Mouse (Mus musculus) heart, adult 18-20 months (tissue): ENCODE measurements around the gene Xrra1. TPM values are rescaled to one million over a fixed set of nuclear protein-coding genes. Genes with fewer than 3 reads are reported as not detected.
A peak's percentile ranks its signal among the peaks of the same experiment; 100 is the strongest.
"Not testable (repeated sequence)": the region's sequence is repeated elsewhere in the genome, so short reads cannot be mapped to it uniquely, and the experiment has no call there.

Experiments used
- DNase-seq, 2 experiments: peaks; one replicate each; pipeline ENCODE4 v3.0.0; 2021 to 2022; ENCODE audit warnings: mixed read lengths in 1 of 2
- total RNA-seq, 2 experiments: library from RNA; stranded (reverse); gene quantifications; 2 replicates each; pipeline ENCODE4 v1.2.3; 2021

Gene Xrra1
- total RNA-seq, 2 experiments from 2014 or later = 0.23 TPM; not detected in 1

DNA sequence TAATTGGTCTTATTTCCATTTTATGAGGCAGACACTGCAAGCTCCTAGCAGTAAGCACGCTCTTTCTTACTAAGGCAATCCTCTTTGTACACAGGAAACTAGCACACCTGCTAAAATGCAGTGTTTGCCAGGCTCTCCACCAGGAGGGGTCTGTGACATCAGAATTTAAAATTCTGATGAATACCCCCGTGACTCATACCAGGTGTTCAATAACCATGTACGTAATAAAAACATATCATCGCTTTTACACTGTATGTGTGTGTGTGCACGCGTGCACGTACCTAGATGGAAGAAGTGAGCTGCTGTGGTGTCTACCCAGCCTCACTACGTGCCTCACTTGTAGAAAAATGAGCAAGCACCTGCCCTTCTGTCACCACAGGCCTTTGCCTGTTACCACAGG is 95.3 kb downstream of the Xrra1 start:
- no peak for DNase-seq

DNA sequence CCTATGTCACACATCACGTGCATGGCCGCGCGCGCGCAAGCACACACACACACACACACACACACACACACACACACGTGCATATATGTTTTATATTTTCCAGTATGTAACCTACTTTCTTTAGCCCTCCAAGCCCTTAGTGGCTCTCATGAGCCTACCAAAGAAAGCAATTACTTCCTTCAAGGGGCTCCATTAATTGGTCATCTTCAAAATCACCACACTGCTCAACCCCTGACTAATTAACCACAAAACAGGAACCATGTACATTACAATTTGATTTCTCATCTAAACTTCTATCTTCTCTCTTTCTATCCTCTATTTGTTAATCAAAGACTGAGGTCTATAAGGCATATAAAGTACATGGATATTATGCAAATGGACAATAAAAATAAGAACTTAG is 97.2 kb downstream of the Xrra1 start:
- no peak for DNase-seq

DNA sequence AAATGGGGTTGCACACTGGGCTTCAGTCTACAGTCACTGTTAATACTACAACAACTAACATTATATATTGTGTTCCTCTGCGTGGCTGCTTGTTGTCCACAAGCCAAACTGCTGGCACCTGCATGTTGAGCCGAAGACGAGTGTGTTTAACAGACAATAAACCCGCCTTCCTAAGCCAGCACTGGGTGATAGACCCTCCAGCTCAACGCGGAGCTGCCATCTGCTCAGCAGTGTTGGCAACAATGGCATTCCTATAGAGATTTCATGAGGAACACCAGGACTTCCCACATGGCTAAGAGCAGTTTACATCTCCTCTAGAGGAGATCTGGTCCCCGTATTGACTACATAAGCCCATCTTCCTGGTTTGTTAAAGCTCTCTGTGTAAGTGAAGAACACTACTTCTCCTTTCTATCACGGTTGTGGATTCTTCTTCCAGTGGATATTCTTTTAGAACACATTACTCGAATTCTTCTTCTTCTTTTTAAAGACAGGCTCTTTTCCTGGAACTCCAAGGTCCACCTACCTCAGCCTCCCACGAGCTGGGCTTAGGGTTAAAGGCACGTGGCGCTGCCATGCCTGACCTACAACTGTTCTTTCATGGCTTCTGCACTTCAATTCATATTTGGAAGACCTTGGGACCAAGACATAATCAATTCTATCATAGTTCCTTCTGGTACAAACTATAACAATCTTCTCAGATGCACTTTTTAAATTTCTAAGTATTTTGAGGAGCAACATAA is 98.5 kb downstream of the Xrra1 start:
- no peak for DNase-seq

DNA sequence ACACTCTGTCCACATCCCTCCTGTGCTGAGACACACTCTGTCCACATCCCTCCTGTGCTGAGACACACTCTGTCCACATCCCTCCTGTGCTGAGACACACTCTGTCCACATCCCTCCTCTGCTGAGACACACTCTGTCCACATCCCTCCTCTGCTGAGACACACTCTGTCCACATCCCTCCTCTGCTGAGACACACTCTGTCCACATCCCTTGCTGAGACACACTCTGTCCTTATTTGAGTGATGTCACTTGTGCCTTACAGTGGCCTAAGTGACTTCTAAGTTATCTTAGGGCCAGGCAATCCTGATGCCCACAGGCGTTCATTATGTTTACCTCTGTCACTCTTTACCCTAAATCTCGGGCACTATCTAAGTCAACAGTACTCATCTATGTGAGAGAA is 101.7 kb downstream of the Xrra1 start:
- not testable (repeated sequence) for DNase-seq

DNA sequence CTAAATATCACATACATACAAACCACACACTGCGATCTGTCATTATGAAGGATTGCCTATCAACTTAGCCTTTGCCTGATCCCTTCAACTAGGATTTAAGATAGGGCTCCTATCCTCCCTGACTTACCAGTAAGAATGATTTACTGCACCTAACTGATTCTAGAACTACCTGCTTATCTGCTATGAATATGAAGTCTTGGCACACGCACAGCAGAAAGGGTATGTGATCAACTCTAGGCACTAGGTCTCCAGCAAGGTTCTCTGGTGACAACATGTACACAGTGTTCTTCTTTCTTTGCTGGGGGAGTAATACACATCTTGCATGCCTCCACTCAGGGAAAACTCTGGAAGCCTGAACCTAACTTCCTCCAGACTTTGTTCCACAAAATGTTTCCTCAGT is 102.6 kb downstream of the Xrra1 start:
- no peak for DNase-seq

DNA sequence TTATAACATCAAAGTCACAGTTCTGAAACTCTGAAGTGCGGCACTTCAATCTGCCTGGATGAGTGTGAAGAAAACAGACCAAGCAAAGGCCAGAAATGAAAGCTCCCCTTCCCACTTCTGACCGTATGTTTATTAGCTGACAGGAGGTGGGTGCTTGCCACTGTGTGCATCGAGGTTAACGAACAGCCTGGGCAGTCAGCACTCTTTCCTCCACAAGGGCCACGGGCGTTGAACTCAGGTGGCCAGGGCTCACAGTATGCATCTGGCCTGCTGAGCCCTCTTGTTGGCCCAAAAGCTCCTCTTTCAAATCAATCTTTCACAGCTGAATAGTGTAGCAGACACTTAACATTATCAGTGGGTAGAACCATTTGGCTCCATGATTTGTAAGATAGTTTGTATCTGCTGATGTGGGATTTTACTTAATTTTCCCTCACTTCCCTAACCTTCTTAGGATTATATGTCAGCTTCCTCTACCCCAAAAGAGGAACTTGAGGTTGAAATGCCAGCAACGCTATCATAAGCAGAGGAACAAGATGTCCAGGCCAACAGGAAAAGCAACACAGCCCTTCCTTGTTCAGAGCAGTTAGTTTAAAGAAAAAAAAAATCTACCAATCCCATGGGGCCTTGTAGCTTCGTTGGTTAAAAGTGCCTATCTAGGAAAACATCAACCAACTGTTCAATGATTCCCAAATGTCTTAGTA is 103.8 kb downstream of the Xrra1 start:
- peak; percentile 58 to 87 for DNase-seq

DNA sequence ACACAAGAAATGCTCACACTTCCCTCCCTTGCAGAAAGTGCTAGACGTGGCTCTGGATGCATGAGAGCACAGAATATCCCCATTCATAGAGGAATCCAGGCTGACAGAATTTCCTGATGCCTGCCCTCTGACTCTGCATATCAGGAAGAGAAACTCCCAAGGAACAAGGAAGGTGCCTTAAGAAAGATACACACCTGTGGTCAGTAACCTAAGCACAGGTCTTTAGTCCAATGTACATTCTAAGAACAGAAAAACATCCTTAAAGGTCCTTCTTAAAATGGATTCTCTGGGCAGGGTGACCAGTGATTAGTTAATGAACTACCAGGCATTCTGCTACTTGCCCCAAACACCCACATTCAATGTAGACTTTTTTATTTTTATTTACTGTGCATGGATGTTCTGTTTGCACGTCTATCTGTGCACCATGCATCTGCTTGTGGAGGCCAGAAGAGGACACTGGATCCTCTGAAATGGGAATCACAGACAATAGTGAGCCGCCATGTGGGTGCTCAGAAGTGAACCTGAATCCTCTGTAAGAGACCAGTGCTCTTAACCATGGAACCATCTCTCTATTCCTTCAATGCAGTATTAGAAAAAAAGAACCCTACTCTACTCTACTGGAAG is 104.4 kb downstream of the Xrra1 start:
- DNase-seq = no peak

DNA sequence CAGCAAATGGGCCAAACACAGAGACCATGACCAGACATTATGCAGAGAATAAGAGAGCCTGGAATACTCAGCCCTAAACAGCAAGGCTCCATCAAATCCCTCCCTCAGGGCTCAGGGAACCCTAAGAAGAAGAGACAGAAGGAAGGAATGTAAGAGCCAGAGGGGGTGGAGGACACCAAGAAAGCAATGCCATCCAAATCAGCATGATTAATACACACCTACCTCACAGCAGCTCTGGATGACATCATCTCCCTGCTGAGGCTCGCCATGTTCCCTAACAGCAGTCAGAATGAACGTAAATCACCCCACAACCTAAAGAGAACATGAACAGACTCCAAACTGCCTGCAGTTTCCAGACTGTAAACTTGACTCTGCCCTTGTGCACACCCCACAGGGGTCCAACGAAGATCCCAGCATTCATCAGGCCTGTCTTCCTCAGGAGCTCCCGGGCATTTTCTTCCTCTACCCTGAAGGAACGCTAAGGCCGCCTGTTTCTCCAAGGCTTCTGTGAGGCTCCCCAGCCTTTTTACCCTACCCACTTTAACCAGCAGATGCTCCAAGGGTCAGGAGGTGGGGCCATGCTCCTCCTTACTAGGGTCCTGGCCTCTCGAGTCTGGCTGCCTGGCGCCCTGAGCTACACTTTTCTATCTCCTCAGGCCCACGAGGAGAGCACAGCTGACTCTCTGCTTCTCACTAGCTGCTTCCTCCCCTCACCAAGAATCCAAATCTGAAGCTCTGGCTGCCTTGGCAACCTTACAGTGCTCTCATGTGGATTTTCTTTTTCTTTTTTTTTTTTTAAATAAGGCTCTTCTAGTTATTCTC is 106.3 kb downstream of the Xrra1 start:
- DNase-seq = peak in 1 of 2 experiments; percentile 42

DNA sequence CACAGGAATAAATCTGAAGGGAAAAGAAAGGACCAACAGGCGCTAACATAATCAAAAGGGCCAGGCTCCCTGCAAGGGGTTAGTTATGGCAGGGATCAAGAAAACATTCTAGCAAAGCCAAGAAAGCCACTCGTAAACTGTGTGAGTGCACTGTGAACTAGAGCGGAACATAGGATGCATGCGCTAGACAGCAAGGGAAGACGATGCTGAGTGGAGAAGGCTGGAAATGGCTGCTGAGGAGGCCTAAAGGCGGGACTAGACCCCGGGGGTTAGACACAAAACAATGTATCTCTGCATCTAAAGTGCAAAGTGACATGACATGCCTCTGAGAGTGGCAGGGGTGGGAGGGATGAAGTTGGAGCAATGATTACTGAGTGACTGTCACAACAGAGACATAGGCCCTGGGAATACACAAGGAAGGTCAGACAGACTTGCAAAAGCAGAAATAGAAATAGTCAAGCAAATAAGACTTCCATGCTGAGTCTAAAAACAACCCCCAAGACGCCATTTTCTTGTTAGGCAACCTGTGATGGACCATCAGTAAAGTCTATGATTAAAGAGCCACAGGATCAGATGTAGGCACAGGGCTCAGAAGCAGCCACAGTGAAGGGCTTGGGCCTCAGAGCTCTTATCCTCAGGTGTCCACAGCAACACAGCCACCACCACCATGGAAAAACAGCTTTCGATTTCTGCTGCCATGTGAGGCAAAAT is 107.2 kb downstream of the Xrra1 start:
- DNase-seq = no peak

Other genes with a start within 250 kb of the Xrra1 start
- 1 to 10 TPM; 2.3 to 3.2 TPM for gene Tpbgl, start 232.0 kb upstream of the Xrra1 start, total RNA-seq
- gene Slco2b1, start 147.8 kb upstream of the Xrra1 start, total RNA-seq = 1 to 10 TPM; 9.2 to 9.7 TPM
- not detected for gene Olfr520, start 128.8 kb upstream of the Xrra1 start, total RNA-seq
- gene Olfr521, start 95.6 kb upstream of the Xrra1 start, total RNA-seq = not detected
- 1 to 10 TPM; 3.6 to 3.7 TPM for gene Neu3, start 30.7 kb upstream of the Xrra1 start, total RNA-seq
- 10 to 100 TPM; 62.7 to 65.6 TPM for gene Spcs2, start 4.3 kb downstream of the Xrra1 start, total RNA-seq
- gene Rnf169, start 121.3 kb downstream of the Xrra1 start, total RNA-seq = 10 to 100 TPM; 10.6 to 11.3 TPM
- gene Chrdl2, start 147.1 kb downstream of the Xrra1 start, total RNA-seq = not detected